ENCODE assay signal across 14 mouse cellular contexts in genomic region chr11:115749834-115750233, GRCm38 (mm10).
"Had no signal": no experiment of that assay in that cellular context is flagged by ENCODE, and none has a peak within 500 bp of the region (broad histone marks: within the 10 kb centered on the region; RNA-seq: fewer than 3 reads in every experiment).

No protein-coding gene starts in this region.

- H3K9ac ChIP-seq: limb, embryonic 15.5 days; liver, embryonic 13.5 days; liver, postnatal 0 days; midbrain, embryonic 12.5 days; neural tube, embryonic 13.5 days had no signal

- H3K36me3 ChIP-seq: limb, embryonic 15.5 days; liver, embryonic 13.5 days; midbrain, embryonic 12.5 days; neural tube, embryonic 13.5 days had no signal

- H3K4me3 ChIP-seq: limb, embryonic 15.5 days; liver, embryonic 13.5 days; midbrain, embryonic 12.5 days; neural tube, embryonic 13.5 days had no signal

- H3K9me3 ChIP-seq: limb, embryonic 15.5 days; liver, embryonic 13.5 days; midbrain, embryonic 12.5 days; neural tube, embryonic 13.5 days had no signal

- H3K27me3 ChIP-seq: limb, embryonic 15.5 days; midbrain, embryonic 12.5 days; neural tube, embryonic 13.5 days had no signal

- H3K4me2 ChIP-seq: limb, embryonic 15.5 days; liver, embryonic 13.5 days; midbrain, embryonic 12.5 days; neural tube, embryonic 13.5 days had no signal

- H3K27ac ChIP-seq: limb, embryonic 15.5 days; liver, embryonic 13.5 days; midbrain, embryonic 12.5 days; neural tube, embryonic 13.5 days had no signal

- DNase-seq: kidney, postnatal 36 days; layer of hippocampus, adult 9-11 months; layer of hippocampus, postnatal 36 days; liver, embryonic 13.5 days; liver, postnatal 0 days; retina, postnatal 1 day; right cerebral cortex, postnatal 4 days; spleen, adult 18-20 months; thymus, adult 18-20 months; thymus, postnatal 14 days had no signal

- ATAC-seq: liver, postnatal 0 days; midbrain, embryonic 16.5 days had no signal
